Mouse (Mus musculus) cerebellum, adult (tissue): Measurements from ENCODE around the gene Tmem160.

Experiments used
- ATAC-seq: cut with Nextera tagmentation; 2 replicates; pipeline ENCODE4 v1.9.2; 2017; ENCODE audit warnings: mild to moderate bottlenecking, moderate library complexity, mixed read lengths; ENCODE audit not compliant: insufficient number of reproducible peaks, low FRiP score, low TSS enrichment

The Tmem160 gene

DNA sequence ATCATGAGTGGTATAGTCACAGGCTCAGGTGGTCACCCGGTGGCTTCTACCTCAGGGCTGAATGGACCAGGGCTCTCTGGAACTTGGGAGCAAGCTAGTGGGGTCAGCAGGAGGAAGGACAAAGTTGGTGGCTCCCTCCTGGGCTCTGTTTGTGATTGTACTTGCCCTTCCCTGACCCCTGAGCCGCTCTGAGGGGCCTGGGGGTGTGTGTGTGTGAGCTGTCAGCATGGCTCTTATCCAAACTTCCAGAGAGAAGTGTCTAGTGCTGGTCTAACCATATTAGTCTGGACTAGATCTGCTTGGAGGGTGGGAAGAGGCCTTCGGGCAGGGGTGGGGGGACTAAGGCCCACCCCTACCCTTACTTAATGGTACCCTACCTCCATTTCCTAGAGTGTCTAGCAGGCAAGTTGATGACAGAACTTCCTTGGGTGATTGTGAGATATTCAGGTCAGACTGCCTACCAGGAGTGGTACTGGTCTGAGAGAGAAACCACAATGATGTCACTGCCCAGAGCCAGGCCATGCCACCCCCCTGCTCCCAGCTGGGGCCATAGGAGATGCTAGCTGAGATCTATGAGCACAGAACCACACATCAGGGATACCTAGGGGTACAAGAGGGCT is 19.1 kb upstream of the Tmem160 start:
- ATAC-seq = no peak

DNA sequence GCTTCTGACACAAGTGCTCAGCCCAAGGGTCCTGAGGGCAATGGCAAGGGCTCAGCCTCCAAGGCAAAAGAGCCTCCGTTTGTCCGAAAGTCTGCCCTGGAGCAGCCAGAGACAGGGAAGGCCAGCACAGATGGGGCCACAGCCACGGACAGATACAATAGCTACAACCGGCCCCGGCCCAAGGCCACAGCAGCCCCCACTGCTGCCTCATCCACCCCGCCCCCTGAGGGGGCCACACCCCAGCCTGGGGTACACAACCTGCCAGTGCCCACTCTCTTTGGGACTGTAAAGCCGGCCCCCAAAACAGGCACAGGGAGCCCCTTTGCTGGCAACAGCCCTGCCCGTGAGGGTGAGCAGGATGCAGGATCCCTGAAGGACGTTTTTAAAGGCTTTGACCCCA is 17.5 kb upstream of the Tmem160 start:
- ATAC-seq = no peak

- no peak for ATAC-seq
These were observed 11.3 kb upstream of the Tmem160 start for GRCm38 (mm10) chr7:16441241-16441640.

- no peak for ATAC-seq
These were observed 923 bp upstream of the Tmem160 start for GRCm38 (mm10) chr7:16451656-16452055.

DNA sequence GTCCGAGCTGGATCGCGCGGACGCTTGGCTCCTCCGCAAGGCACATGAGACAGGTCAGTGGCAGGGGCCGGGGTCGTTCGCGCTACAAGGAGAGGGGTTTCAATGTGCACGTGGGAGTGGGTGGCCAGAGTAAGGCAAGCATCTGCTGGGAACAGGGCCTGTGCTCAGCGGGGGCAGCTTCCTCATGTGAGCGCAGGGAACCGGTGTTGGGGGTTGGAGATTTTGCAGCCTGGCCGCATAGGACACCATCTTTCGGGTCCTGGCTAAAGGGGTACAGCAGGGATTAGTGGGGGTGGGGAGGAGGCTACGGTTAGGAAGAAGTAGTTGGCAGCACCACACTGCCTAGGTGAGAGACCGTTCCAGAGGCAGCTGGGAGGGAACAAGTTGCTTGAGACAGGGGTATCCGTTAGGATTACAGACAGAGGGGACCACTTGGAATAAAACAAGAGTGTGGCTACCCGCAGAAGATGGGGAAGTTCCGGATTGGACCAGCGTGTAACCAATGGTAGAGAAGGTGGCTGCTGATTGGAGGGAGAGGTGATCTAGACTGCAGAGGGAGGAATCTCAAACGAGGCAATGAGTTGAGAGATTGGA is 636 bp downstream of the Tmem160 start:
- ATAC-seq = peak; percentile 72

DNA sequence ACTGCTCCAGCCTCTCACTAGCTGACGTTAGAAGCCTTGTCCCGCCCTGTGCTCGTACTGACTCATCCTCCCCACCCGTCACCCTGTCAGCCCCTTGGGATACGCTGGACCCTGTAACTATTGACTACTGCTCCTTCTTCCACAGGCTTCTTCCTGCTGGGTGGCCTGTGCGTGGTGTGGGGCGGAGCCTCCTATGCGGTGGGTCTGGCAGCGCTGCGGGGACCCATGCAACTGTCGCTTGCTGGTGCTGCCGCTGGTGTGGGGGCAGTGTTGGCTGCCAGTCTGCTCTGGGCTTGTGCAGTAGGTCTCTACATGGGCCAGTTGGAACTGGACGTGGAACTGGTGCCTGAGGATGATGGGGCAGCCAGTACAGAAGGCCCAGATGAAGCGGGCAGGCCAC is 2.4 kb downstream of the Tmem160 start:
- ATAC-seq = no peak

- no peak for ATAC-seq
These were observed 3.7 kb downstream of the Tmem160 start for GRCm38 (mm10) chr7:16456289-16456688.

DNA sequence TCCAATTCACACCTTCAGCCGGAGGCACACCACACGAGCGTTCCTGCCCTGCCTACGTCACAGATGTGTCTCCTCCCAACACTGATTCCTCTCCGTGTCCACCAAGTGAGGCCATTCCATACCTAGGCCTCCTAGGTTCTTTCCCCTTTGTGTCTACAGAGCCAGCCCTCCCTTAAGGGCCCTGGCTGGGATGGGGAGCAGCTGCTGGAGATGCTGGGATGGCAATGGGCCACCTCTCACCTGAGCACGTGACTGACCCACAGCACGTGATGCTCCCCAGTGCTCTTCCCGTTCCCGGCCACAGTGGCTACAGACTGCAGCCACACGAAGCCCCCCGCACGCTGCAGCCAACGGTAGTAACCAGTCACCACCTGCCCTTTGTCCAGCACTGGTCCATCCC is 8.0 kb downstream of the Tmem160 start:
- no peak for ATAC-seq

- no peak for ATAC-seq
These were observed 8.6 kb downstream of the Tmem160 start for GRCm38 (mm10) chr7:16461151-16461550.

GRCm38 (mm10) chr7:16461705-16462104 is 9.1 kb downstream of the Tmem160 start:
- no peak for ATAC-seq

GRCm38 (mm10) chr7:16463214-16463613 is 10.6 kb downstream of the Tmem160 start:
- ATAC-seq = no peak

GRCm38 (mm10) chr7:16465160-16465559 is 12.6 kb downstream of the Tmem160 start:
- ATAC-seq = 0 out of 2 replicates have a peak, but pooled peaks have one; percentile 50

- ATAC-seq = no peak
These were observed 13.0 kb downstream of the Tmem160 start for GRCm38 (mm10) chr7:16465568-16465967.

GRCm38 (mm10) chr7:16466565-16466964 is 14.0 kb downstream of the Tmem160 start:
- no peak for ATAC-seq

GRCm38 (mm10) chr7:16468115-16468514 is 15.5 kb downstream of the Tmem160 start:
- no peak for ATAC-seq

GRCm38 (mm10) chr7:16471549-16471948 is 19.0 kb downstream of the Tmem160 start:
- no peak for ATAC-seq

DNA sequence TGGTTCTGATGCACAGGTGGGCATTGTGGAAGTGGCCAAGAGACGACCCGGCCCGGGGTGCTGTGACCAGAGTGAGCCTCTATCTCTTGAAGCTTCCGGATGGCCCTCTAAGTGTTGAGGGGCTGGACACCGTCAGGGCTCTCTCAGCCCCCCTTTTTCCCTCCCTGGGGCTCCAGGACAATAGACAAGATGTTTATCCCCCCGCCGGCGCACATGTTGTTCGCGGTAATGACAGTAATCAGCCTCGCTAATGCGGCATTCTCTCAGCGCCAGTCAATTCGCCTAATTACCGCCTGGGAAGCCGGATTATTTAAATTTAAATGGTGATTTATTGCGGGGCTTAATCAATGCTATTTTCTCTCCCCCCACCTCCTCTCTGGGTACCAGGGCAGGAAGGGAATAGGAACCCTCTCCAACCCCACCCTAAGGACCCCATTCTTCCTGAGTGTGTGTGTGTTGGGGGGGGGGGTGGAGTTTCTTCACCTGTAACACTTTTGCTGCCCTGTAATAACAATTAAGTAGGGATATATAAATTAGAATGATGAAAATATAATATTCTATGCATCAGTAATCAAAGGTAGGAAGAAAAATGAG is 19.6 kb downstream of the Tmem160 start:
- ATAC-seq = no peak

DNA sequence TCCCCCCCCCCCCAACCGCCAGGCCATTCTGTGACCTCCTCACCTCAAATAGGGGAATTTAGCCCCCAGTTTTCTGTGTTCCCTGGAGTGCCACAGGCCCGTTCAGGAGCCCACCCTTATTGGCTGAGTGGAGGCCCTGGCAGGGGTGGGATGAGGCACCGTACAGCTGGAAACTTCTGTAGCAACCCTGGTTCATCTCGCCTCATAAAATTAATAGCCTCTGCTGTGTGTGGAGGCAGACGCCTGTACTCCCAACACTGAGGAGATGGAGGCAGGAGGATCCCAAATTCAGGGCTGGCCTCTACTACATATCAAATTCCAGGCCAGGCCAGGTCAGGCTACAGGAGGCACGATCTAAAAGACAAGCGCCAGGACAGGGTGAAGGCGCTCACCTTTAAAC is 21.3 kb downstream of the Tmem160 start:
- ATAC-seq = no peak

DNA sequence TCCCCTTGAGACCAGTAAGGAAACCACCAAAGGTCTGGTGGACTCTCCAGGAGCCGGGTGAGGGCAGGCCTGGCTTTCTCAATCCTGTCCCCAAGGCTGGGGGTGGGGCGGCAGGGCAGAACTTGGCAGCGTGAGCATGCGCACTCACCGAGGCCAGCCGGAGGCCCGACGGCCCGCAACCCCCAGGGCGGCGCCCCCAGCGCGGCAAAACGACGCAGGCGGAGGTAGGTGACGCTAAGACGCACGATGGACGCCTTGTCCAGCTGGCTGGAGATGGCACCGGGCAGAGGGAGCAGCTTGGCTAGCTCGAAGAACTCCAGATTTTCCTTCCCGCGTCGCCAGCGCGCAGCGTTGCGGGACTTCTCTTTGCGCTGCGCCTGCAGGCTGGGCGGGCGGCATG is 21.9 kb downstream of the Tmem160 start:
- no peak for ATAC-seq

GRCm38 (mm10) chr7:16475321-16475720 is 22.7 kb downstream of the Tmem160 start:
- ATAC-seq = no peak

- no peak for ATAC-seq
These were observed 23.4 kb downstream of the Tmem160 start for GRCm38 (mm10) chr7:16475764-16476599.
